ENCODE assay signal across 8 mouse cellular contexts in genomic region chr4:23983452-23983805, GRCm38 (mm10).
DNase-seq lines count a peak whose midpoint lies in the region; ATAC-seq and TF ChIP-seq lines count a peak whose summit lies in the region.
"Had no signal": no experiment of that assay in that cellular context is flagged by ENCODE, and none has a peak within 500 bp of the region (broad histone marks: within the 10 kb centered on the region; RNA-seq: fewer than 3 reads in every experiment).

No protein-coding gene starts in this region.

- no peaks in the 10 kb centered on the region for H3K36me3 ChIP-seq in liver, embryonic 11.5 days (ENCODE audit: control insufficient read depth, insufficient read depth, low read length)
- H3K36me3 ChIP-seq in liver, postnatal 0 days (replicated peaks; ENCODE audit: insufficient read depth, low read length), result no peaks in the 10 kb centered on the region
- H3K36me3 ChIP-seq in forebrain, embryonic 11.5 days (ENCODE audit: control insufficient read depth, insufficient read depth, low read length), result no peaks in the 10 kb centered on the region
- H3K36me3 ChIP-seq in limb, embryonic 12.5 days, result no peaks in the 10 kb centered on the region
- no peaks in the 10 kb centered on the region for H3K36me3 ChIP-seq in stomach, embryonic 15.5 days

- WGBS in liver, embryonic 11.5 days, result 17% methylated on average over 8 of the region's 8 CpGs
- 18% methylated on average over 8 of the region's 8 CpGs for WGBS in liver, postnatal 0 days (ENCODE audit: insufficient replicate concordance)
- 3% methylated on average over 8 of the region's 8 CpGs for WGBS in forebrain, embryonic 11.5 days
- 17% methylated on average over 8 of the region's 8 CpGs for WGBS in limb, embryonic 12.5 days
- WGBS in stomach, embryonic 15.5 days, result 17% methylated on average over 8 of the region's 8 CpGs

- no peak overlapping the region for H3K4me3 ChIP-seq in liver, embryonic 11.5 days (ENCODE audit: low read depth, low read length)
- no peak overlapping the region for H3K4me3 ChIP-seq in liver, postnatal 0 days (ENCODE audit: low read depth, low read length)
- no peak overlapping the region for H3K4me3 ChIP-seq in forebrain, embryonic 11.5 days (ENCODE audit: low read depth, low read length)
- no peak overlapping the region; the same call in 1 of the 2 replicates for H3K4me3 ChIP-seq in limb, embryonic 12.5 days (replicated peaks)
- H3K4me3 ChIP-seq in stomach, embryonic 15.5 days (replicated peaks), result no peak overlapping the region

- H3K9ac ChIP-seq in liver, embryonic 11.5 days (ENCODE audit: low read depth, low read length), result no peak overlapping the region
- no peak overlapping the region for H3K9ac ChIP-seq in liver, postnatal 0 days (replicated peaks)
- peak overlapping the region; percentile 21; the same call in 1 of the 2 replicates for H3K9ac ChIP-seq in forebrain, embryonic 11.5 days (ENCODE audit: low read length)
- 0 out of 2 replicates have a peak overlapping the region, but pooled peaks have one; percentile 12 for H3K9ac ChIP-seq in limb, embryonic 12.5 days (replicated peaks)
- no peak overlapping the region for H3K9ac ChIP-seq in stomach, embryonic 15.5 days

- no peak for DNase-seq in liver, embryonic 11.5 days (ENCODE audit: low spot score)
- DNase-seq in liver, postnatal 0 days, result no peak
- DNase-seq in forebrain, embryonic 11.5 days (ENCODE audit: low spot score), result no peak
- no peak for DNase-seq in lung, postnatal 25 days (ENCODE audit: low spot score)
- DNase-seq in adrenal gland, postnatal 36 days, result no peak
- DNase-seq: lung, postnatal 14 days had no signal

- H3K27me3 ChIP-seq in liver, embryonic 11.5 days (replicated peaks; ENCODE audit: control insufficient read depth, insufficient read depth, low read length), result no peaks in the 10 kb centered on the region
- no peaks in the 10 kb centered on the region for H3K27me3 ChIP-seq in liver, postnatal 0 days (ENCODE audit: insufficient read depth, low read length)
- H3K27me3 ChIP-seq in forebrain, embryonic 11.5 days (ENCODE audit: control insufficient read depth, insufficient read depth, low read length), result no peaks in the 10 kb centered on the region
- no peaks in the 10 kb centered on the region for H3K27me3 ChIP-seq in limb, embryonic 12.5 days
- H3K27me3 ChIP-seq in stomach, embryonic 15.5 days (replicated peaks), result no peaks in the 10 kb centered on the region

- no peak for TF ChIP-seq EP300 in liver, postnatal 0 days (IDR thresholded peaks at IDR 0.05; ENCODE audit: low read depth)

- ATAC-seq in liver, embryonic 11.5 days (replicated peaks; ENCODE audit: low FRiP score), result no peak
- no peak for ATAC-seq in liver, postnatal 0 days
- peak; percentile 86; the same call in 1 of the 2 replicates for ATAC-seq in forebrain, embryonic 11.5 days (replicated peaks; ENCODE audit: low FRiP score)
- ATAC-seq in limb, embryonic 12.5 days (ENCODE audit: insufficient number of reproducible peaks, insufficient read depth, low FRiP score, low TSS enrichment, low read depth), result no peak
- ATAC-seq in stomach, embryonic 15.5 days (ENCODE audit: insufficient read depth, low FRiP score, low read depth), result no peak

- H3K4me2 ChIP-seq in liver, embryonic 11.5 days, result peak overlapping the region; percentile 40
- H3K4me2 ChIP-seq in liver, postnatal 0 days (ENCODE audit: low read depth, low read length), result no peak overlapping the region
- H3K4me2 ChIP-seq in forebrain, embryonic 11.5 days (ENCODE audit: low read depth, low read length, severe bottlenecking), result peak overlapping the region; percentile 9
- peak overlapping the region; percentile 47 for H3K4me2 ChIP-seq in limb, embryonic 12.5 days
- H3K4me2 ChIP-seq in stomach, embryonic 15.5 days, result peak overlapping the region; percentile 26

- H3K4me1 ChIP-seq in liver, embryonic 11.5 days (replicated peaks; ENCODE audit: control insufficient read depth, insufficient read depth, low read length), result no peaks in the 10 kb centered on the region
- no peaks in the 10 kb centered on the region for H3K4me1 ChIP-seq in liver, postnatal 0 days (ENCODE audit: insufficient read depth)
- H3K4me1 ChIP-seq in forebrain, embryonic 11.5 days (replicated peaks; ENCODE audit: control insufficient read depth, insufficient read depth, low read length), result no peaks in the 10 kb centered on the region
- 0 out of 2 replicates have a peak, but pooled peaks cover 7% of the 10 kb centered on the region for H3K4me1 ChIP-seq in limb, embryonic 12.5 days (replicated peaks)
- H3K4me1 ChIP-seq in stomach, embryonic 15.5 days, result no peaks in the 10 kb centered on the region

- TF ChIP-seq CTCF in liver, postnatal 0 days (IDR thresholded peaks at IDR 0.05; ENCODE audit: low read depth), result no peak

- no peak overlapping the region for H3K27ac ChIP-seq in liver, embryonic 11.5 days (ENCODE audit: low read depth, low read length)
- H3K27ac ChIP-seq in liver, postnatal 0 days (ENCODE audit: low read depth), result no peak overlapping the region
- peak overlapping the region; percentile 73 for H3K27ac ChIP-seq in forebrain, embryonic 11.5 days (ENCODE audit: low read depth, low read length)
- H3K27ac ChIP-seq in limb, embryonic 12.5 days, result no peak overlapping the region
- no peak overlapping the region for H3K27ac ChIP-seq in stomach, embryonic 15.5 days

- no peaks in the 10 kb centered on the region for H3K9me3 ChIP-seq in liver, embryonic 11.5 days (ENCODE audit: control insufficient read depth, low read length)
- no peaks in the 10 kb centered on the region for H3K9me3 ChIP-seq in liver, postnatal 0 days (ENCODE audit: low read length)
- no peaks in the 10 kb centered on the region for H3K9me3 ChIP-seq in forebrain, embryonic 11.5 days (ENCODE audit: control insufficient read depth, low read length)
- no peaks in the 10 kb centered on the region for H3K9me3 ChIP-seq in limb, embryonic 12.5 days
- H3K9me3 ChIP-seq in stomach, embryonic 15.5 days, result no peaks in the 10 kb centered on the region

Comparison
In these comparisons a context has a peak if more than half of its experiments do, and no peak if none do; other contexts are left out.
1. H3K9ac ChIP-seq: peak in forebrain, embryonic 11.5 days (single experiment) and limb, embryonic 12.5 days (single experiment); none in liver, embryonic 11.5 days (single experiment), liver, postnatal 0 days (single experiment) and stomach, embryonic 15.5 days (single experiment).